Mouse (Mus musculus) 3134 (cell line): ENCODE results near the gene Col4a1.
A peak's percentile ranks its signal among the peaks of the same experiment; 100 is the strongest.

ENCODE experiments used
- DNase-seq: peaks from one replicate; pipeline ENCODE4 v3.0.0-alpha.2; 2011; ENCODE audit warnings: low spot score; ENCODE audit not compliant: insufficient read length; ENCODE audit errors: extremely low read depth

The Col4a1 gene

GRCm38 (mm10) chr8:11312349-11313175 is at the start of gene Col4a1, which contains the start of gene Col4a2:
TSS of gene Col4a1 (minus strand) at chr8:11312826.
TSS of gene Col4a2 (plus strand) at chr8:11312805.
- peak; percentile 87 for DNase-seq

- DNase-seq, result no peak
Measured at GRCm38 (mm10) chr8:11361546-11362277, 49.1 kb upstream of the Col4a1 start.

- no peak for DNase-seq
Measured at GRCm38 (mm10) chr8:11359846-11360245, 47.2 kb upstream of the Col4a1 start.

GRCm38 (mm10) chr8:11357921-11358436 is 45.4 kb upstream of the Col4a1 start:
- DNase-seq, result no peak

DNA sequence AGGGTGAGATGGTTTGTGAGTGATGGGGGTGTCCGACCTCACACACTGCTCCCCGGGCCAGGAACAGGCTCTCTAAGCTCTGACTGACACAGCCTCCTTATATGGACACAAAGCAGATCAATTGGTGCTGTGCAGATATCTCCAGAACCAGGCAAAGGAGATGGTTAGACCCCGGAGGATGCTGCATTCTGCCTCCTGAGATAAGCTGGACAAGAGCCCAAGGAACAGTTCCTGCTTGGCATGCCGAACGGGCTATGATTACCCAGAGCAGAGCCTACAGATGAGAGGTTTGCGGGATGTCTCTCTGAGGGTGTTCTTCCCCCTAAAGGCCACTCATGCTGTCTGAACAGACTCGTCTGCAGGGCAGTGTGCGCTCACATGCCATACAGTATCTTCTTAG is 44.1 kb upstream of the Col4a1 start:
- no peak for DNase-seq

DNA sequence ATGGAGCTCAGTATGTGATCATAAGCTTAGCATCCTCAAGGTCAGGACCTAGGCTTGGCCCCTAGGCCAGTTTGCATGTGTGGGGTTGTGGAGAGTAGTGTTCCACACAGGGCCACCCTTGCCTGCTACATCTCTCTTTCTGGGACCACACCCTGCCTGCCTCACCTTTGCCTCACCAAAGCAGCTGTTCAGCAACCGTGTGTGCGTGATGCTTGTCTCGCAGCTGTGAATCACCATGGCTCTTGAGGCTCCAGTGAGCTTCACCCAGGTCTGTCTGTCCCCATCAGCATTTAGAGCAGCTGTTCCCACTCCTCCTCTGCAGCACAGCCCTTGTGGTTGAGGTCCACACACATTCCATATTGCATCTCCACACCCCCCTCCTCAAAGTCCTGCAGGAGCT is 43.3 kb upstream of the Col4a1 start:
- no peak for DNase-seq

DNA sequence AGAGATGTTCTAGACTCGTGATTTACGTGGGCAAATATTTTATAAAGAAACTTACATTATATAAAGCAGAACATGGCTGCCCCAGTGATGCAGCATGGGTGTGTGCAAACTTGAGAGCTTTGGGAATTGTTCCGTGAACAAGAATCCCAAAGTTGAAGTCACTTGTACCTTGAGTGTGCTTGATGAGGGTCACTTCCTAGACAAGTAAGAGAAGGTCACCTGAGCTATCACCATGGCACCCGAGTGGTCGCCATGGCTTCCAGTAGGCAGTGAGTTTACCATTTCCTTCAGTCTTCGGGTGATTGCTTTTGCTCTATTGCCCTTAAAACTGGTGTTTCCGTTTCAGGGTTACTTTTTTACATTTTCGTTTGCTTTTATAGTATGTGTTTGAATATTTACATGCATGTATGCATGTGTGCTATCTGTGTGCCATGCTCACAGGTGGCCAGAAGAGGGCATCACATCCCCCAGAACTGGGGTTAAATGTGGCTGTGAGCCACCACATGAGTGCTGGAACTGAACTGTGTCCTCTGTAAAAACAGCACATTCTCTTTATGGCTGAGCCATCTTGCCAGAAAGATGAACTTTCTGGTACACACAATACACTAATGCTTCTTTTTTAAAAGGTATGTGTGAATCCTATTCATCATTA is 42.3 kb upstream of the Col4a1 start:
- no peak for DNase-seq

GRCm38 (mm10) chr8:11352514-11352913 is 39.9 kb upstream of the Col4a1 start:
- DNase-seq, result no peak

DNA sequence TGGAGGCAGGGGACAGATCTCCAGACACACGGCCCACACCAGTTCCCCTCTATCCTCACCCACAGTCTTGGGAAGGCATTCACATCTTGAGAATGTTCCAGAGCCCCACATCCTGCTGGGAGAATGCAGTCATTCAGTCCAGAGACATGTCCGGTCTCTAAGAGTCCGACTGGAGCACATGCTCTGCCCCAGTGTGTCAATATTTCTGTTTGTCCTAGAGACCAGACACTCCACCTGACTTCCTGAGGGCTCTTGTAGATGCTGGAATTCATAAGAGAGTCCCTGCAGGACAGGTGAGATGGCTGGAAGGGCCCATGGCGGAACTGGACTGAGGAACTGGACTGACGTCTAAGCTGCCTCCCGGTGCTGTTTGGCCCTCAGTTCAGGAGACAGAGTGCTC is 38.7 kb upstream of the Col4a1 start:
- DNase-seq, result no peak

GRCm38 (mm10) chr8:11348622-11349021 is 36.0 kb upstream of the Col4a1 start:
- DNase-seq, result no peak

DNA sequence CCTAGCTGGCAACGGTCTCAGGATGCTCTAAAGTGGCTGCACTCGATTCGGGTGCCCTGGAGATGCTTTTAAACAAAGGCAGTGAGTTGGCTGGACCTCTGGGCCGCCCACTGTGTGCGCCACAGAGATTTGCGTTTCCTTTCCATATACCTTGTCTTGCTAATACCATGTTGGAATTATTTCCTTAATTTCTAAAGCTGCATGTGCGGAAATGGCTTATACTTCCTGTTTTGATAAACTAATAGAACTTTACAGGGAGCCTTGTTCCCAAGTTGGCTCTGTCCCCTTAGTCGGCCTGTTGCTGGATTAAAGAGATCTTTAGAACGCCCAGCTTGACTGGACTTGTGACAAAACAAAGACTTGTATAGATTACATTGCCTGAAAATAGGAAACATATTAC is 35.1 kb upstream of the Col4a1 start:
- no peak for DNase-seq

- DNase-seq, result peak; percentile 86
Measured at GRCm38 (mm10) chr8:11346225-11346624, 33.6 kb upstream of the Col4a1 start.

DNA sequence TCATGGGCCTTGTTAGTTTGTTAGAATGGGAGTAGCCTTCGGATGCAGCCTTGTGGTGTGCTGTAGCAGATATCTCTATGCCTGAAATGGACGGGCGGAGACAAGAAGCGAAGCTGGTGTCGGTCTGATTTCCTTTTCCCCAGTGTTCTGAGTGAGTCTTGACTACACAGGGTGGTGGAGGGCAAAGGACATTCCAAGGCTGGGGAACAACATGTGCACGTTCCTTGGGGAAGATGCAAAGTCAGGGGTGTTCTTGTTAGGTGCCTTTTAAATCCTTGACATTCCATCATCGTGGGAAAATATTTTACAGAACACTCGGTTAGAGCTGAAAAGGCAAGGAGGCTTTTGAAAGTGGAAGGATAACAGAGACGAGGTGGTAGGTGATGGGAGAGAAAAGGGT is 31.8 kb upstream of the Col4a1 start:
- no peak for DNase-seq

DNA sequence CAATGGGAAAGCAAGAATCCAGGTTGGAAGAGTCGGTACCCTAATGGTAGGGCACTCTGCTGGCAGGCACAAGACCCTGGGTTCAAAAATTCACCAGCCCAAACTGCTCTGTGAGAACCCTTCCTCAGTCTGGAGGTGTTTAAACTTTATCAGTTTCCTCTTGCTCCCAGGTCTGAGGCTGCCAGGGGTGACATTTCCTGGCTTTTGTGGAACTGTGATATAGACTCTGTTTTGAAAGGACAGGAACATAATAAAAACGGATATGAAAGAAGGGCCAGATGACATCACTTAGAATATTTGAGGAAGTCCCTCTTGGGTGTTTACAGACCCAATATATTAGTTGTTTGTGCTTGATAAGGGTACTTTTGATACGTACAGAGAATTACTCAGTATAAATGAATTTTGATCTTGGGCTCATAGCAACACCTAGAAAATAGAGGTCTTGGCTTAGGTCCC is 28.5 kb upstream of the Col4a1 start:
- DNase-seq, result no peak

DNA sequence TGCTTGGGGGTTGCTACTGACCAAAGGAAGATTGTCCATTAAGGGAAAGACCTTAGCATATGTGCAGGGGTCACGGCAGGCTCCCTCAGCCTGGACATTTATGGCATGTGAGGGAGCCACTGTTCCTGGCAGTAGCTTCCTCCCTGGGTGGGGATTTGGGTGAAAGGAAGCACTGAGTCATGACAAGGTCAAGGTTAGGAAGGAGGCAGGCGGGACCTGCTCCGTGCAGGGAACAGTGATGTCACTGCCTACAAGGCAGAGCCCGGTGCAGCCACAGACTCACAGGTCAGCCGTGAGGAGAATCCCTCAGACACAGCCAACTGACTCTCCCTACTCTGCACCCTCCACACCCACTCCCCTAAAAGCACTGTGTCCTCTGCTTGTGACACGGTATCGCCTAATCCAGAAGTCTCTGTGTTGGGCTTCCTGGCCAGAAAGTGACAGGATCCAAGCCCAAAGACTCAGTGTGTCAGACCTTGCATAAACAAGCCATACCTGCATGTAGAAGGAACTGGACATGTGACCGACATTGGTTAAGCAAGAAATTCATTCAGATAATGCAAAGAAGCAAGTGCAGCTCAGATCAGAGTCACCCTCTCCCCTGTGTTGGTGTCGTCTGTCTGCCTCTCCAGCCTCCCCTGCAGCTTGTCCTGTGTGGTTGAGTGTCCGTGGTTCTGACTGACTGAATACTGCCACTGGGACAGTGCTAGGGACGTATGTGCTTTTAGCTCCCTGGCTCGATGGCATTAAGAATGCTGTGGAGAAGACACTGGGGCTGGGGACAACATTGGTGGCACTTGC is 27.9 kb upstream of the Col4a1 start:
- DNase-seq, result peak; percentile 67

DNA sequence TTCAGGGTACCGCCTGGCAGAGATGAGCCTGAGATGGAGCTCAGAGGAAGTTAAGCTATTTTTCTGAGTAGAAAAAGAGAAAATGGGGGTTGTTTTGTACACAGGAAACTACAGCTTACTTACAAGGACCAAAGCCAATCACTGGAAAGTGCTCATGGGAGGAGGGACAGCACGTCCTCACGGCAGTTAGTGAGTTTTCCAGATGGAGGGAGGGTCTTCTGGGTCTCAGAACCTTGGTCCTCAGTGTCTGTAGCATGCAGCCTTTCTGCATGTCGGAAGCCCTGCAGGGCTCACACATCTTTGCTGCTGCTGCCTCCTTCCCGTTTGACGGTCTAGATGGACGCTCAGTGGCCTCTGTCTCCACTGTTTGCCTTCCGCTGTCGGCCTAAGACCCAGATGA is 25.9 kb upstream of the Col4a1 start:
- no peak for DNase-seq

DNA sequence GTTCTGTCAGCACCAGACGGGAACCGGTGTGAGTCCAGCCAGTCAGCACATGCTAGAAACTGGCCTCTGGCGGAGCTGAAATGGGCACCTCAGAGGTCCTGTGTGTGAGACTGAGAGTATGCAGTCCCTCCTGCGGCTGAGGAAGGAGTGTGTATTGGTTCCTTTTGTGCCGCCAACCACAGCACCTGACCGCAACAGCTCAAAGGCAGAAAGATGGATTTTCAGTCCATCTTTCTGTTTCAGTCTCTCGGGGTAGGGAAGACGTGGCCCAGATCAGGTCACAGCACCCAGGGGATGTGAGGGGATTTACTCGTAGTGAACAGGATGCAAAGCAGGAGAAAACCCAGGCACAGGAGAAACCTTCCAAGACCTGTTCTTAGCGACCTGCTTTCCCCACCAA is 25.0 kb upstream of the Col4a1 start:
- no peak for DNase-seq

DNA sequence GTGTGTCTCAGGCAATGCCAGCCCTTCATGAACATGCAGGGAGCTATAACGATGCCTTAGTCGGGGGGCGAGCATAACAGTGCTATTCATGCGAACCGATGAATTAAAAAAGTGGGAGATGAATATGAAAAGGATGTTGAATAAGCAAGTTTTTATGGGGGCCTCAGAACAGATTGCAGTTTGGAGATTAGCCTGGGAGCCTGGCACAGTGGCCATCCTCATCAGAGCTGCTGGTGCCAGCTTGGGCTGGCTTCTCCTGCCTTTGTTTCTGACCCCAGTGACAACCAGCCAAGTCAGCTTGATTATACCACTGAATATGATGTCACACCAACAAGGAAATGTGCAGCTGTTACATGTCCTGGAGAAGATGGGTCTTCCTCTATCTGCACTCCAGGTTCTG is 23.7 kb upstream of the Col4a1 start:
- DNase-seq, result no peak

- no peak for DNase-seq
Measured at GRCm38 (mm10) chr8:11335238-11335637, 22.6 kb upstream of the Col4a1 start.

DNA sequence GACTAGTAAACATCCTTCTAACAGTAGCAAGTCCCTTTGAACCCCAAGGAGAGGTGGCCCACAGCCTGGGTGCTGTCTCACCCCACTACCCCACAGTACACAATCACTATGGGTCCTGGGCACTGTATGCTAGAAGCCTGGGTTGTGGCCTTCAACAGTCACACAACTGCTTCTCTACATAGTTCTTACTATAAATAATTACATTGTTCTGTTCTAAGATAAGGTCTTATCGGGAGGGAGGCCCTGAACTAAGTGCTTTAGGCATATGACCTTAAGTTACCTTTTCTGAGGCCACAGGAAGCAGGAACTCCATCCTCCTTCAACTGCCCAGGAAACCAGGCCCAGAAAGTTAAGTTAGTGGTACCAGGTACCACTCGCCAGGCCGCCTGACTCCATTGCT is 21.9 kb upstream of the Col4a1 start:
- no peak for DNase-seq
